Mouse (Mus musculus): Measurements from ENCODE around the gene Gm8206.
"Not testable (repeated sequence)": the region's sequence is repeated elsewhere in the genome, so short reads cannot be mapped to it uniquely, and the experiment has no call there.

Gm8206 gene

DNA sequence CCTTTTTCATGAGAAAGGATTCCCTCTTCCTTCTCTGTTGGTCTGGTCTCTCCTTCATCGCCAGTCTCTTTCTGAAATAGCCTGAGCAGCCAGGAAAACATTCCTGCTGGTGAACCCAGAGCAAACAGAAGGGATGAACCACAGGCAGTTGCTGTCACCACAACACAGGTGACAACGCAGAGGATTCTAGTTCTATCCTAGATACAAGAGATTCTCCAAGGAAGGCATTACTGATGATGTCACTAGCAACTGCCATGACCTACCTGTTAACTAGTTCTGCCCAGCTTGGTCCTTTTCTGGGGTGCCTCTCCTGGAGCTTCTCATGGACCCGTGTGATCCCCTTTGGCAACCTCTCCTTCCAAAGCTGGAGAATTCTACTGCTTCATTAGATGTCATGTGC, at the start of gene Gm8206:
Gene Gm8206 (minus strand): TSS at position 101 of the 400 bp plus-strand sequence.
- not testable (repeated sequence) for DNase-seq

DNA sequence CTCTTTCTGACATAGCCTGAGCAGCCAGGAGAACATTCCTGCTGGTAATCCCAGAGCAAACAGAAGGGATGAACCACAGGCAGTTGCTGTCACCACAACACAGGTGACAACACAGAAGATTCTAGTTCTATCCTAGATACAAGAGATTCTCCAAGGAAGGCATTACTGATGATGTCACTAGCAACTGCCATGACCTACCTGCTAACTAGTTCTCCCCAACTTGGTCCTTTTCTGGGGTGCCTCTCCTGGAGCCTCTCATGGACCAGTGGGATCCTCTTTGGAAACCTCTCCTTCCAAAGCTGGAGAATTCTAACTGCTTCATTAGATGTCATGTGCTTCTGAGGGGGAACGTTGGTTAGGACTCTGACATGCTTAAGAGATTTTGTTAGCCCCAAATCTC, 32.0 kb upstream of the Gm8206 start, which contains the start of gene Gm3476:
Gene Gm3476 (minus strand): TSS at position 101 of the 400 bp plus-strand sequence.
- not testable (repeated sequence) for DNase-seq

GRCm38 (mm10) chr14:6108272-6108925, 14.7 kb upstream of the Gm8206 start, which contains the start of gene Gm3468:
Gene Gm3468 (minus strand): TSS chr14:6108665.
- not testable (repeated sequence) for DNase-seq

DNA sequence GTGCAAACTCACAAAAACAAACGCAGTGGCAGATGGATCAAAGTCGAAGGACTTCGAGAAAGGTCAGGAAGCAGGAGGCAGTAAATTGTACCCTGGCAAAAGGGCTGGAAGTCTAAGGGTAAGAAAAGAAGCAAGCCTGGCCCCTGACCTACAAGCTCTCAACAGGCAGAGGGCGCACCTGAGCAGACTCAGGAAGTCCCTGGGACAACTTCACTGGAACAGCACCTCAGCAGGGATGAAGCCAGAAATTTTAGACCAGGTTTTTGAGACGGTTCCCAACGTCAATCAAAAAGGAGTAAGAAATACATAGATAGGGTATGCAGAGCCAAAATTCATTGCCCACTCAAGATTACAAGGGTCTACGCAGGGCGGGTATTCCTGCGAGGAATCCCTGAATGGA, 13.8 kb upstream of the Gm8206 start:
- DNase-seq: not testable (repeated sequence)

DNA sequence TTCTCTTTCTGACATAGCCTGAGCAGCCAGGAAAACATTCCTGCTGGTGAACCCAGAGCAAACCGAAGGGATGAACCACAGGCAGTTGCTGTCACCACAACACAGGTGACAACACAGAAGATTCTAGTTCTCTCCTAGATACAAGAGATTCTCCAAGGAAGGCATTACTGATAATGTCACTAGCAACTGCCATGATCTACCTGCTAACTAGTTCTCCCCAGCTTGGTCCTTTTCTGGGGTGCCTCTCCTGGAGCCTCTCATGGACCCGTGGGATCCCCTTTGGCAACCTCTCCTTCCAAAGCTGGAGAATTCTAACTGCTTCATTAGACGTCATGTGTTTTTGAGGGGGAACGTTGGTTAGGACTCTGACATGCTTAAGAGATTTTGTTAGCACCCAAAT, 35.6 kb downstream of the Gm8206 start, which contains the start of gene Gm6337:
Gene Gm6337 (minus strand): TSS at position 101 of the 400 bp plus-strand sequence.
- DNase-seq: not testable (repeated sequence)

GRCm38 (mm10) chr14:5987136-5987535, 106.6 kb downstream of the Gm8206 start:
- peak; percentile 1 for DNase-seq

- not testable (repeated sequence) for DNase-seq
These were observed 114.7 kb downstream of the Gm8206 start, which contains the start of gene Gm3453 for GRCm38 (mm10) chr14:5979037-5979436. Gene Gm3453 (minus strand): TSS chr14:5979137.
